Mouse (Mus musculus) small intestine, adult 2 months (tissue): ENCODE measurements around the gene Cacna2d3.

Experiments
- CTCF ChIP-seq: fragments of 200-500 bp; IDR thresholded peaks from 2 replicates; pipeline ENCODE4 v1.5.1; 2012; ENCODE audit warnings: low read depth, mild to moderate bottlenecking, control low read depth, inconsistent platforms, low read length, moderate library complexity, mixed read lengths; ENCODE audit not compliant: insufficient replicate concordance, insufficient read length; ENCODE audit errors: extremely low read depth
- POLR2A ChIP-seq: fragments of 200-500 bp; IDR thresholded peaks from 2 replicates; pipeline ENCODE4 v1.6.1; 2012; ENCODE audit warnings: low read depth, mild to moderate bottlenecking, control low read depth, inconsistent platforms, low read length, moderate library complexity

GRCm38 (mm10) chr14:29278901-29279300 lies 442.8 kb downstream of the Cacna2d3 start:
- TF ChIP-seq CTCF (no peak), POLR2A (no peak)
